8 mouse cellular contexts compared by ENCODE assay signal in genomic region chr1:64616881-64617714, GRCm38 (mm10). TPM values are rescaled to one million over a fixed set of nuclear protein-coding genes. Genes with fewer than 3 reads are reported as not detected.
DNase-seq lines count a peak whose midpoint lies in the region; ATAC-seq and TF ChIP-seq lines count a peak whose summit lies in the region.

Gene Mettl21a, minus strand, starts transcription at chr1:64617242.

- H3K9ac ChIP-seq in hindbrain, embryonic 14.5 days = peak within 1 kb of the TSS; percentile 97

- POLR2A ChIA-PET in Patski (lab: Charles Lee) = interaction anchor here (0.6 to 1.7 kb wide), 5 partner anchors 9 to 102 kb away, joined by 3 to 5 read pairs (median 4); partner anchors contain the start of gene Ccnyl1

- CTCF ChIA-PET in Patski (lab: Charles Lee) = interaction anchor here (0.6 to 3.4 kb wide), 10 partner anchors 14 to 365 kb away, joined by 3 to 18 read pairs (median 3); partner anchors contain the start of gene Ccnyl1

- no peaks in the 10 kb centered on the region for H3K9me3 ChIP-seq in hindbrain, embryonic 14.5 days (ENCODE audit: control insufficient read depth, low read length)

- H3K4me2 ChIP-seq in hindbrain, embryonic 14.5 days (replicated peaks) = peak within 1 kb of the TSS; percentile 82

- H3K27me3 ChIP-seq in Patski = no peaks in the 10 kb centered on the region
- H3K27me3 ChIP-seq in hindbrain, embryonic 14.5 days (ENCODE audit: control insufficient read depth, insufficient read depth, low read length) = no peaks in the 10 kb centered on the region

- WGBS in hindbrain, embryonic 14.5 days = under 1% methylated on average over 58 of the region's 72 CpGs

- no peaks in the 10 kb centered on the region for H3K36me3 ChIP-seq in hindbrain, embryonic 14.5 days (replicated peaks; ENCODE audit: control insufficient read depth, insufficient read depth)

- in situ Hi-C loops in Patski (cut with MboI; ENCODE audit: low pct_unique_long_range_greater_than_20kb) = no loop called here

- DNase-seq in Patski (ENCODE audit: low read depth, low spot score) = no peak
- DNase-seq in cerebellum, postnatal 14 days = peak; percentile 94 to 95
- DNase-seq in frontal cortex, postnatal 25 days (ENCODE audit: low spot score in 2 of 2) = peak; percentile 86 to 90
- DNase-seq in hindbrain, embryonic 14.5 days (ENCODE audit: low spot score) = peak; percentile 90
- DNase-seq in left cerebral cortex, adult 11 months (ENCODE audit: low spot score) = peak; percentile 89
- DNase-seq in lung, postnatal 4 days = peak; percentile 93 to 95
- peak; percentile 75 for DNase-seq in retina, postnatal 7 days (ENCODE audit: low read depth, low spot score)
- DNase-seq in urinary bladder, adult 2 months (ENCODE audit: low spot score) = peak; percentile 86

- peak within 1 kb of the TSS; percentile 80 for H3K4me3 ChIP-seq in hindbrain, embryonic 14.5 days (replicated peaks; ENCODE audit: low read length)

- peak within 1 kb of the TSS; percentile 95 for H3K27ac ChIP-seq in hindbrain, embryonic 14.5 days

- peaks cover 18% of the 10 kb centered on the region for H3K4me1 ChIP-seq in hindbrain, embryonic 14.5 days (replicated peaks; ENCODE audit: control insufficient read depth, insufficient read depth, low read length)

- ATAC-seq in Patski = peak; percentile 91
- ATAC-seq in hindbrain, embryonic 14.5 days (ENCODE audit: low FRiP score) = peak; percentile 96

- TF ChIP-seq CTCF in Patski (IDR thresholded peaks at IDR 0.05) = no peak

RNA-seq across cellular contexts. Expression of gene Mettl21a, which starts in this region (rescaled TPM):
- 22.1 TPM for polyA plus RNA-seq in Patski (2021)
- polyA plus RNA-seq in hindbrain, embryonic 14.5 days (2014; fragmentation: Nextera tagmentation; extraction: Ambion mirVana) = 15.8 and 17.6 TPM in 2 replicates
- 20.3 and 26.7 TPM in 2 replicates for polyA plus RNA-seq in urinary bladder, adult 2 months (2012; rRNA removed)
